Mouse (Mus musculus): ENCODE measurements at regions not wholly inside any gene's neighbourhood (a gene's known extent, or its start where the extent isn't known, plus 50 kb on each side); places are given as distances from the start of the nearest gene placed in this dataset.

DNA sequence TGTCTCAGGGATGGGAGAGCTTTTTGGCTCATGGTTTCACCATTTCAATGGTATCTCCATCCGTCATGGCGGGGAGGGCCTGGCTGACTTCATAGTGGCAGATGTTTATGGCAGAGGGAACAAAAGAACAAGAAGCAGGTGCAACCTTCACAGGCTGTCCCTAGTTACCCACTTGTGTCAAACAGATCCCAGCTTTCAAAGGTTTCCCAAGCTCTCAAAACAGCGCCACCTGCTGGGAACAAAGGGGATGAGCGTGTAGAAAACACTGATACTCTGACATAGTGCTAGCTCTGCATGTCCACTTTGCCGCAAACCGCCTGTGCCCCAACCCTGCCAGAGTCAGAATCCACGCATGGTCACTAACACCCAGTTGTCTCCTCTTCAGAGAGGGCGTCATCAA lies 69.5 kb downstream of the Cryba4 start:
- DNase-seq (ENCODE audit: low spot score), result no peak

DNA sequence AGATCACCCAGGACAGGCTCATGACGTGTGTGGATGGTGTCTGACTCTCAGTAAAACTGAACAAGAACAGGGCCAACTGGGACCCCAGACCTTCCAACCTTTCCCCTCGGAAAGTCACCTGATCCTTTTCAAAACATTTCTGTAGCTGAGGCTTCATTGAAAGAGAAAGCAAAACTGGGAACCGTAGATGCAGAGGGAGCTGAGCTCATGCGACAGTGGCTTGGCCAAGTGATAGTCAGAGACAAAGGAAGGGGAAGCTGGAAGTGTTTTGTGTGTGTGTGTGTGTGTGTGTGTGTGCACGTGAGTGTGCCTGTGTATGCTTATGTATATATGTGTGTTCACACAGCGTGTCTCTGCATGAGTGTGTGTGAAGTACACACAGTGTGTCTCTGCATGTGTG lies 56.7 kb downstream of the Cryba4 start:
- DNase-seq (ENCODE audit: low spot score), result no peak
